Mouse (Mus musculus) myocyte (in vitro differentiated cells): ENCODE data around the gene Actn4. TPM values are rescaled to one million over a fixed set of nuclear protein-coding genes. Genes with fewer than 3 reads are reported as not detected.
A peak's percentile ranks its signal among the peaks of the same experiment; 100 is the strongest.
"Not testable (repeated sequence)": the region's sequence is repeated elsewhere in the genome, so short reads cannot be mapped to it uniquely, and the experiment has no call there.

Source experiments
- H3K27me3 ChIP-seq: one replicate; pipeline ENCODE4 v1.6.1; 2011; ENCODE audit not compliant: control insufficient read depth, insufficient read depth, insufficient read length
- H3K36me3 ChIP-seq: one replicate; pipeline ENCODE4 v1.6.1; 2011; ENCODE audit not compliant: control insufficient read depth, insufficient read depth
- H3K4me2 ChIP-seq: one replicate; pipeline ENCODE4 v1.6.1; 2011; ENCODE audit warnings: low read depth, control low read depth
- H3K4me3 ChIP-seq: one replicate; pipeline ENCODE4 v1.5.1; 2011; ENCODE audit warnings: mild to moderate bottlenecking, control low read depth, moderate library complexity
- H3K79me2 ChIP-seq: one replicate; pipeline ENCODE4 v1.6.1; 2011; ENCODE audit not compliant: control insufficient read depth, insufficient read depth
- H3ac ChIP-seq: one replicate; pipeline ENCODE4 v1.6.1; 2011; ENCODE audit not compliant: control insufficient read depth, insufficient read length
- CEBPB ChIP-seq: IDR thresholded peaks from 2 replicates; pipeline ENCODE4 v1.6.1; 2011; ENCODE audit warnings: mild to moderate bottlenecking, moderate library complexity; ENCODE audit not compliant: poor library complexity, insufficient read depth, severe bottlenecking
- E2F4 ChIP-seq: IDR thresholded peaks from one replicate; pipeline ENCODE4 v1.6.1; 2011; ENCODE audit warnings: mild to moderate bottlenecking, control low read depth, moderate library complexity; ENCODE audit not compliant: insufficient read depth
- MAX ChIP-seq: IDR thresholded peaks from one replicate; pipeline ENCODE4 v1.6.1; 2011; ENCODE audit warnings: low read depth, mild to moderate bottlenecking, control low read depth
- MYOD1 ChIP-seq, 3 experiments: IDR thresholded peaks; one replicate each; pipeline ENCODE4 v1.6.1; 2011; ENCODE audit warnings: control low read depth in 2 of 3, low read depth in 2 of 3, mild to moderate bottlenecking in 2 of 3, moderate library complexity in 1 of 3; ENCODE audit not compliant: insufficient read length in 2 of 3, control insufficient read depth in 1 of 3
- MYOG ChIP-seq, 3 experiments: IDR thresholded peaks; one replicate each; pipeline ENCODE4 v1.6.1; 2011; ENCODE audit warnings: control low read depth in 2 of 3, low read depth in 2 of 3, mild to moderate bottlenecking in 2 of 3; ENCODE audit not compliant: insufficient read length in 2 of 3, control insufficient read depth in 1 of 3, insufficient read depth in 1 of 3
- POLR2A ChIP-seq: IDR thresholded peaks from one replicate; pipeline ENCODE4 v1.6.1; 2011; ENCODE audit warnings: low read depth, mild to moderate bottlenecking, control low read depth, moderate library complexity; ENCODE audit not compliant: insufficient read length
- POLR2AphosphoS2 ChIP-seq: IDR thresholded peaks from one replicate; pipeline ENCODE4 v1.6.1; 2011; ENCODE audit warnings: low read depth, control low read depth; ENCODE audit not compliant: insufficient read length
- REST ChIP-seq: IDR thresholded peaks from one replicate; pipeline ENCODE4 v1.6.1; 2011; ENCODE audit warnings: mild to moderate bottlenecking, control low read depth, moderate library complexity; ENCODE audit not compliant: insufficient read depth, insufficient read length
- SRF ChIP-seq: IDR thresholded peaks from one replicate; pipeline ENCODE4 v1.6.1; 2011; ENCODE audit warnings: low read depth; ENCODE audit not compliant: control insufficient read depth, insufficient read length
- TCF12 ChIP-seq: IDR thresholded peaks from one replicate; pipeline ENCODE4 v1.6.1; 2011; ENCODE audit warnings: mild to moderate bottlenecking, control low read depth; ENCODE audit not compliant: poor library complexity, insufficient read depth, severe bottlenecking
- TCF3 ChIP-seq: IDR thresholded peaks from one replicate; pipeline ENCODE4 v1.6.1; 2011; ENCODE audit warnings: low read depth, control low read depth; ENCODE audit not compliant: insufficient read length
- USF1 ChIP-seq: IDR thresholded peaks from one replicate; pipeline ENCODE4 v1.6.1; 2011; ENCODE audit warnings: low read depth, mild to moderate bottlenecking, control low read depth, moderate library complexity
- polyA plus RNA-seq: library from polyadenylated mRNA; unstranded; fragments of >200 nt; fragmentation: generic; extraction: Trizol; gene quantifications from one replicate; pipeline ENCODE4 v1.2.1, GENCODE M21; 2012; ENCODE audit warnings: missing spikeins

The Actn4 gene
- polyA plus RNA-seq, 1 experiment = 270 TPM

GRCm38 (mm10) chr7:28969271-28969670 is 7.1 kb upstream of the Actn4 start:
- no peaks in the 10 kb centered on the region for H3K36me3 ChIP-seq
- H3K79me2 ChIP-seq = no peaks in the 10 kb centered on the region
- no peak overlapping the region for H3K4me3 ChIP-seq
- no peaks in the 10 kb centered on the region for H3K27me3 ChIP-seq
- no peak overlapping the region for H3K4me2 ChIP-seq
- H3ac ChIP-seq = no peak overlapping the region
- TF ChIP-seq USF1 (no peak), POLR2AphosphoS2 (no peak), POLR2A (no peak), CEBPB (no peak), SRF (no peak), REST (no peak), E2F4 (no peak)

DNA sequence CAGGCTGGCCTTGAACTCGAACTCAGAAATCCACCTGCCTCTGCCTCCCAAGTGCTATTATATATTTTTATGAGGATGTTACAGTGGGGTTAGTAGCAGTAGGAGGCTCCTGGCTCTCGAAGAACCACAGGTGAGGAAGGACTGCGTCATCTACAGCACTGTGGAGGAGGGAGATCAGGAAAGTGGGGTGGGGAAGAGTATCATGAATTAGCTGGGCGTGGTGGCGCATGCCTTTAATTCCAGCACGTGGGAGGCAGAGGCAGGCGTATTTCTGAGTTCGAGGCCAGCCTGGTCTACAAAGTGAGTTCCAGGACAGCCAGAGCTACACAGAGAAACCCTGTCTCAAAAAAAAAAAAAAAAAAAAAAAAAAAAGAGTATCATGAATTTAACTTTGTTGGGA is 6.0 kb upstream of the Actn4 start:
- not testable (repeated sequence) for H3ac ChIP-seq, H3K27me3 ChIP-seq, H3K4me2 ChIP-seq, H3K36me3 ChIP-seq, H3K79me2 ChIP-seq, H3K4me3 ChIP-seq

GRCm38 (mm10) chr7:28966751-28967505 is 4.8 kb upstream of the Actn4 start:
- H3K36me3 ChIP-seq = no peaks in the 10 kb centered on the region
- no peak overlapping the region for H3K4me3 ChIP-seq
- H3ac ChIP-seq = no peak overlapping the region
- H3K79me2 ChIP-seq = peaks cover 1% of the 10 kb centered on the region
- no peak for TF ChIP-seq TCF12
- TF ChIP-seq MAX = no peak
- no peak for TF ChIP-seq POLR2A
- TF ChIP-seq MYOD1 (IDR thresholded peaks at IDR 0.05; ENCODE audit: control insufficient read depth in 1 of 3, insufficient read length in 2 of 3, low read depth in 2 of 3) = peak in 1 of 3 experiments; percentile 22
- TF ChIP-seq MYOG (IDR thresholded peaks at IDR 0.05; ENCODE audit: control insufficient read depth in 1 of 3, insufficient read depth in 1 of 3, insufficient read length in 2 of 3, low read depth in 2 of 3) = peak in 1 of 3 experiments; percentile 37
- no peak for TF ChIP-seq SRF
- TF ChIP-seq POLR2AphosphoS2 = no peak
- no peak for TF ChIP-seq REST
- no peaks in the 10 kb centered on the region for H3K27me3 ChIP-seq
- H3K4me2 ChIP-seq = no peak overlapping the region

GRCm38 (mm10) chr7:28966181-28966580 is 4.0 kb upstream of the Actn4 start:
- H3K36me3 ChIP-seq = no peaks in the 10 kb centered on the region
- H3K79me2 ChIP-seq = peaks cover 8% of the 10 kb centered on the region
- no peak overlapping the region for H3K4me3 ChIP-seq
- no peak for TF ChIP-seq E2F4
- no peak for TF ChIP-seq POLR2A
- TF ChIP-seq MYOG (IDR thresholded peaks at IDR 0.05; ENCODE audit: control insufficient read depth in 1 of 3, insufficient read depth in 1 of 3, insufficient read length in 2 of 3, low read depth in 2 of 3) = no peak
- TF ChIP-seq SRF = no peak
- no peak for TF ChIP-seq REST
- TF ChIP-seq POLR2AphosphoS2 = no peak
- TF ChIP-seq TCF12 = no peak
- H3ac ChIP-seq = no peak overlapping the region
- H3K4me2 ChIP-seq = no peak overlapping the region
- no peaks in the 10 kb centered on the region for H3K27me3 ChIP-seq

DNA sequence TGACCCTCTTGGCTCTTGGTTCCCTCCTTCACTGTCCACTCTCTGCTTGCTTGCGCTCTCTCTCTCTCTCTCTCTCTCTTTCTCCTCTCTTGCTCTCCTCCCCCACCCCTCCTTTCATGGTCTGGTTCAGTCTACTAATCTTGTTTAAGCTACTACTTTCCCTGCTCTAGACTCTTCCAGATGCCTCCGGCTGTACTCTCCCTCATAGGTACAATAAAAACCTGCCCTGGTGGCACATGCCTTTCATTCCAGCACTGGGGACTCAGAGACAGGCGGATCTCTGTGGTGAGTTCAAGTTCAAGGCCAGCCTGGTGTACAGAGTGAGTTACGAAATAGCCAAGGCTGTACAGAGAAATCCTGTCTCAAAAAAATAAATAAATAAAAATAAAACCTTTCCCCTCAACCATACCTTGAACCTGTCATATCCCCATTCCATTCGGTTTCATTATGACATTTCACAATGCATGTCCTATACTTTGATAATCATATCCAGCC is 3.3 kb upstream of the Actn4 start:
- H3K4me2 ChIP-seq = no peak overlapping the region
- TF ChIP-seq E2F4 (no peak), MAX (no peak), CEBPB (no peak), POLR2AphosphoS2 (no peak), SRF (no peak), USF1 (no peak), TCF12 (no peak), TCF3 (no peak), POLR2A (no peak), MYOD1 (IDR thresholded peaks at IDR 0.05; ENCODE audit: control insufficient read depth in 1 of 3, insufficient read length in 2 of 3, low read depth in 2 of 3) (no peak), REST (no peak), MYOG (IDR thresholded peaks at IDR 0.05; ENCODE audit: control insufficient read depth in 1 of 3, insufficient read depth in 1 of 3, insufficient read length in 2 of 3, low read depth in 2 of 3) (no peak)
- no peaks in the 10 kb centered on the region for H3K27me3 ChIP-seq
- no peak overlapping the region for H3ac ChIP-seq
- H3K4me3 ChIP-seq = no peak overlapping the region
- H3K36me3 ChIP-seq = no peaks in the 10 kb centered on the region
- H3K79me2 ChIP-seq = peaks cover 16% of the 10 kb centered on the region
